Mouse (Mus musculus) lung, postnatal 0 days (tissue): ENCODE data around the gene Dach2.

Source experiments
- CTCF ChIP-seq: IDR thresholded peaks from 2 replicates; pipeline ENCODE4 v1.5.1; 2016; ENCODE audit warnings: antibody characterized with exemption, mild to moderate bottlenecking
- EP300 ChIP-seq: IDR thresholded peaks from 2 replicates; pipeline ENCODE4 v1.6.1; 2016; ENCODE audit warnings: antibody characterized with exemption, mild to moderate bottlenecking, control low read depth

- TF ChIP-seq CTCF, result no peak
- no peak for TF ChIP-seq EP300
Observed at GRCm38 (mm10) chrX:113421517-113422187, 124.3 kb downstream of the Dach2 start.
